Mouse (Mus musculus) brain, adult 2 months (tissue): ENCODE data around the gene Ccdc146.
A peak's percentile ranks its signal among the peaks of the same experiment; 100 is the strongest.

ENCODE experiments used
- DNase-seq: peaks from one replicate; pipeline ENCODE4 v3.0.0; 2011; ENCODE audit warnings: low read depth, low spot score

Ccdc146 gene

GRCm38 (mm10) chr5:21264352-21265021, 160.0 kb downstream of the Ccdc146 start:
- no peak for DNase-seq

DNA sequence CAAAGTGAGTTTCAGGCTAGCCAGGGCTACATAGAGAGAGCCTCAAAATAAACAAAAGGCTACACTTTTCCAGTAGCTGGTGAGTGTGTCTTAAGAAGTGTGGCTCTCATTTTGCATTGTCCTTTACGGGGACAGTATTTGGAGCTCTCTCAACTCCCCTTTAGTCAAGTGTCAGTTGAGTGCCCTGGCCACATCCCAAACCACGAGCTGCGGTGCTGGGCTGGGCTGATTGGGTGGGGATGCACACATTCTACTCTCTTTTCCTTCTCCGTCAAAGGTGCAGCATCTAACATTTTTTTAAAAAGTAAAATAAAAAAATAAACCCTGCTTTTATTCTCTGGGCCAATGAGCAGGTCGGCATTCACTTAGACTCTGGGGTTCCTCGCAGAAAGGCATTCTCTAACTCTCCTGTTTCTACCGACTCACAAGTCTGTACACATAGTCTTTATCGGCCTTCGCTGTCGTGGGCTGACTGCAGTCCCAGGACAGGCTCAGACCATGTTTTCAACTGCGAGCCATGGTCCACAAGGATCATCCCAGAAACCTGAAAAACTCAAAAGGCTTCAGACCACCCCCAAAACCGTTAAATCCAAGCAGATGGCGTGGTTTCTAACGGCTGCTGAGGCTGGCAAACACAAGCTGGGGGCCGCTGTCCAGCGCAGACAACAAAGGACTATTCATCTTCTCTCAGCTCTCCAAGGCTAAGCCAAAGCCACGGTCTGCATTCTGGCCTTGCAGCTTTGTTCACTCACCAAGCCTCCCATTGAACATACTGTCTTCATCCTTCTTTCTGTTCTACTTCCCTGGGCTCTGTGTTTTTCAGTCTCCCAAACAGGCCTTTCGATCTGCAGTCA, 161.0 kb downstream of the Ccdc146 start:
- DNase-seq, result peak; percentile 50

- DNase-seq, result no peak
These were observed 163.2 kb downstream of the Ccdc146 start for GRCm38 (mm10) chr5:21261202-21261844.

DNA sequence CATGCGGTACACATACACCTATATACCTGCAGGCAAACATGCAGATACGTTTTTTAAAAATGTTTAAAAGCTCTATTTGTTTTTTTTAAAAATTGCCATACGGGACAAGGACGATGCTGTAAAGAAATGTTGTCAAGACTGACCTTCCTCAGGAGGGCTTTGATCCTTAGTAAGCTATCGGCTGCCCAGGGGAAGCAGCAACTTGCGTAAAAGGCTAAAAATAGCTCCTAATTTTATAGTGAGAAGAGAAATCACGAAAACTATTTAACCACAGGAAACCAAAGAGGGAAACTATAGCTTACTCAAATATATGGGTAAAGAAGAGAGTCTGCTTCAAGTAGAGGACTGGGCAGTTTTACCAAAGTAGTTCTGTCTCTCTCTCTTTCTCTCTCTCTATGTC, 163.7 kb downstream of the Ccdc146 start:
- DNase-seq, result no peak

DNA sequence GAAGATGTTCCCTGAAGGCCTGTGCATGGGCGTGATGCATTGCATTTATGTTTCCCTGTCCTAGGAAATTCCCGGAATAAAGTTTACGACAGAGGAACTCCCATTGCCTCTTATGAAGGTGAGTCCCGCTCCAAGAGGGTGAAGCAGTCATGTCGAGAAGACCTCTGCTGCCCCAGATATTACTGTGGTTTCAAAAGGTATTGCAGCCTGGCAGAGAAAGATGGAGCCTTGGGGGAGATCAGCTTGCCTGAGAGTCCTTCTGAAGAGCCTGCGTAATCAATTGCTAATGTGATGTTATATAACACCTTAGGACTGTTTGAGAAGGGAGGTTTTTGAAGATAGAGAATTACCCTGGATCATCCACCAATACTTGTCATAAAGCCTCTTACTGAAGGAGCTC, 166.7 kb downstream of the Ccdc146 start:
- DNase-seq, result no peak

DNA sequence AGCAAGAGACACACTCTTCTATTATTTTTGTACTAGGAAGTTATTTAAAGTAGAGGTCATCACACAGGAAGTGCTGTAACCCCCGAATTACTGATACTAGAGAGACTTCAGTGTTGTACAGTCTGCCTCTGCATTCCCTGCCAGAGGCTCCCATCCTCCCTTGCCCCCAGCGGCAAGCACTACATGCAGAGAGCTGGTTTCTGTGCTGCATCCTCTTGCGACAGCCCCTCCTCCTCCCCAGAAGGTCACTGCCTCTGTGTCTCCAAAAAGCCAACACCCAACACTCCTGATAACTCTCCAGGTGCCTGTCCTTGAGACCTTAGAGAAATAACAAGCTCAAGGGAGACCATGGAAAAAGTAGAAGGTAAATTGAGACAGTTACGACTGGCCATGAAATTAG, 167.4 kb downstream of the Ccdc146 start:
- no peak for DNase-seq

DNA sequence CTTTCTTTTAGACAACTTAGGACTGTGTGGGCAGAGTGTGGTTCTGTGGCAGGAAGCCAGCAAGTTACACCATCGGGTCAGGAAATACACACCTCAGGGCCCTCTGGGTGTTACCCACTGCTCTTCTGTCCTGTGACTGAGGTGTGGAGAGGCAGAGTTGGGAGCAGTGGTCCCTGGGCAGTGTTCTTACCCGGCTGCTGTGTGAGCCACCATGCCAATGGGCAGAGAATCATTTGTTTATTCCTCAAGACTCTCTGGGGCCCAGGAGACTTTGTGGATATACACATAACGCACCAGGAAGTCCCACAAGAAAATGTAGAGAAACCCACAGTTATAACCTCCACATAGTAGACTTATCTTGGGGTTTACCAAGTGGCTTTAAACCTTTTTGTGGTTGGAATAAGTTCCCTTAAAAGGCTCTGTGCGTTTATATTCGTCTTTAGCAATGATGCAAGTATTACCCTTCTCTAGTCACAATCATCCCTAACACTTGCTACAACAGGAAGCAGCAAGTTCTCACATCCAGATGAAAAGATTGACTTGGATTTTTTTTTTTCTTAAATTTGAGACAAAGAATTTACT, 168.8 kb downstream of the Ccdc146 start:
- no peak for DNase-seq

DNA sequence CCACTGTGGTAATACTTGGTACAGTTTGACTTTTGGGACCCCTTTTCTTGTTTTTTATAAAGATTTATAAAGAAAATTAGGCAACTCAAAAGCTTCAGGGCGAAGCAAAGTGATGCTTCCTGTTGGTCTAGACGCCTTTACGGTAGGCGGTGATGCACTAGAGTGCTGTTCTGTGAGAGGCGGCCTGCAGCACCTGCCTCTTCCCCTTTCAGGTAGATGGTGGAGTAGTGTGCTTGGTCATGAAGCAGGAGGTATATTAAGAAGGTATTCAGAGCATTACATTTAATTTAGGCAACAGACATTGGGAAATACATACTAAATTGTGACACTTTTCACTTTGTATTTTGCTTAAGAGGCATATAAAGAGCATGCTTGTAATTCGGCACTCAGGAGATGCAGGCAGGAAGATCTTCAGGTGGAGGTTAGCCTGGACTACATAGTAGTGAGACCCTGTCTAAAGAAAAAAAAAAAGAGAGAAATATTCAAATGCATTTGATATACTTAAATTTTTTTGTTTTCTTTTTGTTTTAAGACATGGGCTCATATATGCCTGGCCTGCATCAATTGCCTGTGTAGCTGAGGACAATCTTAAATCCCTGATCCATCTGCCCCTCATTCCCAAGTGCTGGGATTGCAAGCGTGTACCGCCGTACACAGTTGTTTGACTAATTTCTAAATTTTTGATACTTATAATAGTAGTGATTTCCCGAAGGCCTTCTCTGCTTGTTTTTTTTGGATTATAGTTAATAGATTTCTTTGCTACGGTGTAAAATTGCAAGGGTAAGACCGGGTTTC, 169.5 kb downstream of the Ccdc146 start:
- DNase-seq, result no peak

DNA sequence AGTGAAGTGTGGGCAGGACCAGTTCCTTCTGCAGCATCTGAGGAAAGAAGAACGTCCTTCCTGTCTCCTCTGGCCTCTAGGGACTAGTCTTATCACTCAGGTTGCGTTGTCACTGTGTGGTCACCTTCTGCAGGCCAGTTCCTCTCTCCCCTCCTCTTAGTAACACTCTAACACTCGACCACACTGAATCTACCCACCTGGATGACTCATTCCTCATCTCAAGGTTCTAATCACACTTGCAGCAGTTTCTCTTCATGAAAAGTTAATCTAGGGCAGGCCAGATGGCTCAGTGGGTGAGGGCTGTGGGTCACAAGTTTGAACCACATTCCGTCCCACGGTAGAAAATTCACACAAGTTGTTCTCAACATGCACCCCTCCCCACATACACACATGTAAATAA, 175.6 kb downstream of the Ccdc146 start:
- DNase-seq, result no peak

GRCm38 (mm10) chr5:21247916-21248315, 176.6 kb downstream of the Ccdc146 start:
- DNase-seq, result peak; percentile 86

DNA sequence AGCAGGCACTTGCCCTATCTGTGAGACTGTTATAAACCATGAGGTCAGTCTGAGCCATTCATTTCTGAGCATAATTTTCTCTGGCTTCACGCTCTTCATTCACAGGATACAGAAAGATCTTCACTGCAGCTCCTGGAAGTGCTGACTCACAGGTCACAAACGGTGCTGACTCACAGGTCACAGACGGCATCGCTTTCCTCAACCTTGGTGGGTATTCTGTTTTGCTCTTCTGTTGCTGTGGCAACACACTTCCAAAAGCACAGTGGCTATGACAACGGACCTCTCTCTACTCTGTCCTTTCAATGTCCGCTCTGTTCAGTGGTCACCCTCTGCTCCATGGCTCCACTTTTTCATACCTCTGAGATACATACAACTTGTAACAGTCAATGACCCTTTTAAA, 177.7 kb downstream of the Ccdc146 start:
- peak; percentile 44 for DNase-seq

DNA sequence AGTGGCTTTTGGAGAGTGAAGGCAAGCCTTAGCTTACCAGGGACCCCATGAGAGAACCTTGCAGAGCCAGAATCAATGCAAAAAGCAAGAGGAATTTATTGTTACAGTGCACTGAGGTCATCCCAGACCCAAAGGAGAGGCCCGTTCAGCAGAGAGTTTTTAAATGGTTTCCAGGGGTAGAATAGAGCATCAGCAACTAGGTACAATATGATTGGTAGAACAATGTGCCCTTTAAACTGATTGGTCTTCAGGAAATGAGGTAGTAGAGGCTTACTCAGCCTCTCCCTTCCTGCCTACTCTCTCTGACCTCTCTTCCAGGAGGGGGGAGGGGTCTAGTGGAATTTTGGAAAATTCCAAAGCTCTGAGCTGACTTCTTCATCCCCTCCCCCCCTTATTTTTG, 179.2 kb downstream of the Ccdc146 start:
- DNase-seq, result no peak

- no peak for DNase-seq
These were observed 179.9 kb downstream of the Ccdc146 start for GRCm38 (mm10) chr5:21244575-21244974.
